Mouse (Mus musculus) adrenal gland, postnatal 25 days (tissue): Measurements from ENCODE around the gene G430095P16Rik. TPM values are rescaled to one million over a fixed set of nuclear protein-coding genes. Genes with fewer than 3 reads are reported as not detected.

ENCODE experiments used
- DNase-seq: peaks from one replicate; pipeline ENCODE4 v3.0.0; 2021; ENCODE audit warnings: mixed read lengths
- total RNA-seq: library from RNA; stranded (reverse); gene quantifications from 2 replicates; pipeline ENCODE4 v1.2.3, GENCODE M21; 2021

G430095P16Rik gene
- total RNA-seq, 1 experiment from 2014 or later: not detected

GRCm38 (mm10) chr8:84771941-84772378 lies 49.2 kb downstream of the G430095P16Rik start:
- no peak for DNase-seq

DNA sequence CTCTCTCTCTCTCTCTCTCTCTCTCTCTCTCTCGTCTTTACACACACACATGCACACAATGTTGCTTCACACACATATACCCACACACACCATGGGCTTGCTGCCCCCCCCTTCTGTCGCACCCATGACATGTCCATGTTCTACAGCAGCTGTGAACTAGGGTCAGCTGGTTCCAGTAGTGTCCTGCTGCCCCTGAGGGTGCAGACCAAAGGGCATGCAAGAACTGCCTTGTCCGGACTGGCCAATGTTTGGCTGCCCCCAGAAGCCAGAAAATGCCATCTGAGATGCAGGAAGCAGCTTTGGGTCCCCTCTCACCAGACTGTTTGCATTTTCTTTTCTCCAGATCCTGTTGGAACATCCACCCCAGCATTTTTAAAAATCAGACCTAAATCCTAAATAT lies 49.8 kb downstream of the G430095P16Rik start:
- DNase-seq: no peak

- no peak for DNase-seq
These were observed 50.5 kb downstream of the G430095P16Rik start for GRCm38 (mm10) chr8:84773304-84773703.

DNA sequence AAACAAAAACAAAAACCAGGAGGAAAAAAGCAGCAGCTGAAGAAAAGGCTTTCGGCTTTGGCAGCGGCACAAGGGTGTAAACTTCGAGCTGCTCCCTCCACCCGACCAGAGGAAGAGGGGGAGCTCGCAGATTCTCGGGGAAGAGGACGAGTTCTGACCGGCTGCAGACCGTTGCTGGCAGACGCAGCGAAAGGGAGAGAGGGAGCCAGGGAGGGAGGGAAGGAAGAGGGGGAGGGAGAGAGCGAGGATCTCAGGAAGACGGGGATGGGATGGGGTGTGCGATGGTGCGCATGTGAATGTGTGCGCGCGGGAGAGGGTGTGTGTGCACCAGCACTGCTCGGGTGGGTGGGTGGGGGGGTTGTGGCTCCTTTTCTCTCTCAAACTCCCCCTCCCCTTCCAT lies 51.0 kb downstream of the G430095P16Rik start:
- peak; percentile 60 for DNase-seq

DNA sequence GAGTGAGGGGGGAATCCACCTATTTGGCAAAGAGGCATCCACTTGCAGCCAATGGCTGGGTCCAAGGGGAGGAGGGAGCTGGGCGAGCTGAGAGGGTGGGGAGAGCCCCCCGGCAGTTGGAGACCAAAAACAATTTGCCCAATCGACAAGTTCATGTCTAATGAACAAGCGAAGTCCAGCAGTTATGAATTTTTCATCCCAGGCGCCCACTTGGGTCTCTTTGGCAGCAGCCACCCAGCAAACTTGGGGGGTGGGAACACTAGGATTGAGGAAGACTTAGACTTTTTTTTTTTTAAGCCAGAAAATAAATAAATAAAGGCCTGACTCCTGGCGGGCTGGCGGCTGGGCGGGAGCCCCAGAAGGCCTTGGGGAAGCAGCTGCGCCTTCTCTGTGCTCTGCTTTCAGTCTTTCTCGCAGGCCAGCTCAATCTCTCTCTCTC lies 51.7 kb downstream of the G430095P16Rik start:
- no peak for DNase-seq

- no peak for DNase-seq
These were observed 52.3 kb downstream of the G430095P16Rik start for GRCm38 (mm10) chr8:84775105-84775591.

DNA sequence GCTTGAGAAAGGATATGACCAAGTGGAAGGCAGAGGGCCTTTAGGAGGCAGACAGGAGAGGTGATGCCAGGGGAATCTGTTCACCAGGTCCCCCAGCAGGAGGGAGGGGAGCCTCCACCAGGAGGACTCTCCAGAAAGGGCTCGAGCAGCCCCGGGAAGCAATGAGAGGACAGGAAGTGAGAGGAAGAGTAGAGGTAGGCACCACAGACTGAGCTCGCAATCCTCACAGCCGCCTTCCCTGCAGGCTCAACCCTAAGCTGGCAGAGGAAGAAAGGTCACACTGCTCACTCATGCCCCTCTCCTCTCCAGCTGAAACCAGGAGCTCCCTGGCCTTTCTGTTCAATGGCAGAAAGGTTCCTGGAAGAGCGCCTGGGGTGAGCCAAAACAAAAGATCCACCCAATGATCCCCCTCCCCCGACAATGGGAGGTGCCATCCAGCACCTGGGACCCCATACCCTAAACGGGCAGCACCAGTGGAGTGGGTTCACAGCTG lies 52.9 kb downstream of the G430095P16Rik start:
- DNase-seq: no peak

Other genes starting within 250 kb of the G430095P16Rik start
- 19.6 and 22.3 TPM in 2 replicates for gene Ier2, start 60.2 kb upstream of the G430095P16Rik start, total RNA-seq
- 75.1 and 83.9 TPM in 2 replicates for gene Trmt1, start 36.7 kb upstream of the G430095P16Rik start, total RNA-seq
- gene Nacc1, start 35.1 kb upstream of the G430095P16Rik start, total RNA-seq: 73.9 and 76.0 TPM in 2 replicates
- gene Lyl1, start 21.6 kb upstream of the G430095P16Rik start, total RNA-seq: 3.1 and 3.8 TPM in 2 replicates
- 87.7 and 111 TPM in 2 replicates for gene Nfix, start 77.3 kb downstream of the G430095P16Rik start, total RNA-seq
- 11.2 and 11.6 TPM in 2 replicates for gene Dand5, start 99.8 kb downstream of the G430095P16Rik start, total RNA-seq
- 55.1 and 59.9 TPM in 2 replicates for gene Gadd45gip1, start 108.5 kb downstream of the G430095P16Rik start, total RNA-seq
- gene Rad23a, start 117.7 kb downstream of the G430095P16Rik start, total RNA-seq: 116 and 120 TPM in 2 replicates
- gene Calr, start 123.9 kb downstream of the G430095P16Rik start, total RNA-seq: 489 and 566 TPM in 2 replicates
- gene Farsa, start 134.0 kb downstream of the G430095P16Rik start, total RNA-seq: 62.3 and 67.2 TPM in 2 replicates
- 10.6 and 13.9 TPM in 2 replicates for gene Syce2, start 149.1 kb downstream of the G430095P16Rik start, total RNA-seq
- 47.7 and 59.5 TPM in 2 replicates for gene Gcdh, start 170.9 kb downstream of the G430095P16Rik start, total RNA-seq
- gene Klf1, start 178.9 kb downstream of the G430095P16Rik start, total RNA-seq: 0.27 TPM in 1 of 2 replicates, not detected in the other
- gene Dnase2a, start 185.6 kb downstream of the G430095P16Rik start, total RNA-seq: 13.6 and 14.6 TPM in 2 replicates
- 1.3 and 3.0 TPM in 2 replicates for gene Mast1, start 214.4 kb downstream of the G430095P16Rik start, total RNA-seq
- not detected in 2 replicates for gene Rtbdn, start 224.0 kb downstream of the G430095P16Rik start, total RNA-seq
- 4.4 TPM in 1 of 2 replicates, not detected in the other for gene Gm49661, start 246.4 kb downstream of the G430095P16Rik start, total RNA-seq
- gene Prdx2, start 246.6 kb downstream of the G430095P16Rik start, total RNA-seq: 496 and 624 TPM in 2 replicates
- 101 and 159 TPM in 2 replicates for gene Rnaseh2a, start 246.8 kb downstream of the G430095P16Rik start, total RNA-seq